ENCODE assay signal across 17 mouse cellular contexts in genomic region chr10:25299031-25299529, GRCm38 (mm10). TPM values are rescaled to one million over a fixed set of nuclear protein-coding genes. Genes with fewer than 3 reads are reported as not detected.
A peak's percentile ranks its signal among the peaks of the same experiment; 100 is the strongest.
DNase-seq lines count a peak whose midpoint lies in the region; ATAC-seq and TF ChIP-seq lines count a peak whose summit lies in the region.
"Had no signal": no experiment of that assay in that cellular context is flagged by ENCODE, and none has a peak within 500 bp of the region (broad histone marks: within the 10 kb centered on the region; RNA-seq: fewer than 3 reads in every experiment).

No protein-coding gene starts in this region.

- 77% methylated on average over 15 of the region's 15 CpGs for WGBS in heart, embryonic 11.5 days (ENCODE audit: insufficient replicate concordance)
- WGBS in liver, postnatal 0 days (ENCODE audit: insufficient replicate concordance), result 56% methylated on average over 15 of the region's 15 CpGs
- 94% methylated on average over 15 of the region's 15 CpGs for WGBS in hindbrain, embryonic 10.5 days
- WGBS in intestine, embryonic 15.5 days, result 95% methylated on average over 15 of the region's 15 CpGs

- H3K4me2 ChIP-seq in heart, embryonic 11.5 days, result peak overlapping the region; percentile 65
- H3K4me2 ChIP-seq in liver, postnatal 0 days (ENCODE audit: low read depth, low read length), result peak overlapping the region; percentile 76
- H3K4me2 ChIP-seq in intestine, embryonic 15.5 days (replicated peaks), result no peak overlapping the region

- peak; percentile 59; the same call in 1 of the 2 replicates for ATAC-seq in heart, embryonic 11.5 days (replicated peaks; ENCODE audit: insufficient number of reproducible peaks, low FRiP score, low TSS enrichment)
- ATAC-seq in erythroblast, adult 5-6 weeks (replicated peaks; ENCODE audit: low FRiP score, poor library complexity, severe bottlenecking), result peak; percentile 86
- peak; percentile 77 for ATAC-seq in liver, postnatal 0 days
- ATAC-seq in intestine, embryonic 15.5 days, result no peak; the same call in 1 of the 2 replicates
- ATAC-seq: forebrain, embryonic 16.5 days had no signal

- no peak for TF ChIP-seq CTCF in liver, postnatal 0 days (IDR thresholded peaks at IDR 0.05; ENCODE audit: low read depth)

- H3K36me3 ChIP-seq in heart, embryonic 11.5 days (ENCODE audit: control insufficient read depth, insufficient read depth, low read length), result no peaks in the 10 kb centered on the region
- H3K36me3 ChIP-seq in liver, postnatal 0 days (replicated peaks; ENCODE audit: insufficient read depth, low read length), result no peaks in the 10 kb centered on the region
- H3K36me3 ChIP-seq in hindbrain, embryonic 10.5 days, result no peaks in the 10 kb centered on the region
- no peaks in the 10 kb centered on the region for H3K36me3 ChIP-seq in intestine, embryonic 15.5 days
- H3K36me3 ChIP-seq: midbrain, embryonic 10.5 days had no signal

- peak overlapping the region; percentile 68; the same call in 1 of the 2 replicates for H3K4me3 ChIP-seq in heart, embryonic 11.5 days (ENCODE audit: low read depth, low read length)
- H3K4me3 ChIP-seq in liver, postnatal 0 days (ENCODE audit: low read depth, low read length), result peak overlapping the region; percentile 69
- no peak overlapping the region for H3K4me3 ChIP-seq in hindbrain, embryonic 10.5 days
- H3K4me3 ChIP-seq in intestine, embryonic 15.5 days (replicated peaks), result no peak overlapping the region
- H3K4me3 ChIP-seq: midbrain, embryonic 10.5 days; myocyte had no signal

- H3K9me3 ChIP-seq in heart, embryonic 11.5 days (replicated peaks; ENCODE audit: control insufficient read depth, low read length), result no peaks in the 10 kb centered on the region
- H3K9me3 ChIP-seq in liver, postnatal 0 days (ENCODE audit: low read length), result no peaks in the 10 kb centered on the region
- no peaks in the 10 kb centered on the region for H3K9me3 ChIP-seq in hindbrain, embryonic 10.5 days
- no peaks in the 10 kb centered on the region for H3K9me3 ChIP-seq in intestine, embryonic 15.5 days
- H3K9me3 ChIP-seq: midbrain, embryonic 10.5 days had no signal

- no peak for DNase-seq in heart, adult 18-20 months
- DNase-seq in MEL-GATA-1-ER (ENCODE audit: extremely low read depth, low read depth), result peak; percentile 88
- peak; percentile 61 for DNase-seq in liver, postnatal 0 days
- DNase-seq in adipocyte (ENCODE audit: low spot score), result no peak
- no peak for DNase-seq in hindbrain, embryonic 10.5 days (ENCODE audit: low spot score)
- DNase-seq: adrenal gland, postnatal 14 days; B cell, adult 2 months; cerebellum, adult 11 months; gastrocnemius, postnatal 10 days; heart, postnatal 10 days; lung, adult 18-20 months had no signal

- no peak overlapping the region for H3K9ac ChIP-seq in heart, embryonic 11.5 days (ENCODE audit: low read depth, low read length)
- H3K9ac ChIP-seq in liver, postnatal 0 days (replicated peaks), result peak overlapping the region; percentile 78
- no peak overlapping the region for H3K9ac ChIP-seq in intestine, embryonic 15.5 days

- no peaks in the 10 kb centered on the region for H3K27me3 ChIP-seq in heart, embryonic 11.5 days (ENCODE audit: control insufficient read depth, insufficient read depth, low read length)
- no peaks in the 10 kb centered on the region for H3K27me3 ChIP-seq in liver, postnatal 0 days (ENCODE audit: insufficient read depth, low read length)
- H3K27me3 ChIP-seq in hindbrain, embryonic 10.5 days (ENCODE audit: insufficient read depth, poor library complexity, severe bottlenecking), result no peaks in the 10 kb centered on the region
- H3K27me3 ChIP-seq in intestine, embryonic 15.5 days (replicated peaks), result no peaks in the 10 kb centered on the region

- peak; percentile 72; the same call in 1 of the 2 replicates for TF ChIP-seq EP300 in liver, postnatal 0 days (IDR thresholded peaks at IDR 0.05; ENCODE audit: low read depth)

- peaks cover 12% of the 10 kb centered on the region for H3K4me1 ChIP-seq in heart, embryonic 11.5 days (ENCODE audit: control insufficient read depth, insufficient read depth, low read length)
- peaks cover 22% of the 10 kb centered on the region for H3K4me1 ChIP-seq in liver, postnatal 0 days (ENCODE audit: insufficient read depth)
- H3K4me1 ChIP-seq in hindbrain, embryonic 10.5 days (replicated peaks), result peaks cover 14% of the 10 kb centered on the region
- peaks cover 8% of the 10 kb centered on the region; the same call in 1 of the 2 replicates for H3K4me1 ChIP-seq in intestine, embryonic 15.5 days (replicated peaks)

- H3K27ac ChIP-seq in heart, embryonic 11.5 days (ENCODE audit: low read depth, low read length), result peak overlapping the region; percentile 94
- peak overlapping the region; percentile 91 for H3K27ac ChIP-seq in liver, postnatal 0 days (ENCODE audit: low read depth)
- H3K27ac ChIP-seq in hindbrain, embryonic 10.5 days, result no peak overlapping the region
- H3K27ac ChIP-seq in intestine, embryonic 15.5 days, result no peak overlapping the region

RNA-seq across cellular contexts. Expression of gene Akap7, which starts 8.6 kb away (rescaled TPM):
- 28.5 and 31.7 TPM in 2 replicates for polyA plus RNA-seq in heart, embryonic 11.5 days (2014; fragmentation: Nextera tagmentation; extraction: Ambion mirVana)
- 10 to 100 TPM; 52.6 to 62.5 TPM for total RNA-seq in heart, adult 18-20 months (2021)
- total RNA-seq in erythroblast, adult 5-6 weeks (2015; ENCODE audit: low replicate concordance), result 162 and 177 TPM in 2 replicates
- 292 and 295 TPM in 2 replicates for total RNA-seq in erythroblast, adult 5-6 weeks (2017; ENCODE audit: low replicate concordance)
- polyA plus RNA-seq in liver, postnatal 0 days (2015; fragmentation: Nextera tagmentation; extraction: Ambion mirVana), result 15.9 and 21.0 TPM in 2 replicates
- 15.6 and 16.3 TPM in 2 replicates for polyA plus RNA-seq in hindbrain, embryonic 10.5 days (2016; fragmentation: Nextera tagmentation; extraction: Ambion mirVana)
- 41.9 and 45.6 TPM in 2 replicates for polyA plus RNA-seq in intestine, embryonic 15.5 days (2015; fragmentation: Nextera tagmentation; extraction: Ambion mirVana)

Comparison
In these comparisons a context has a peak if more than half of its experiments do, and no peak if none do; other contexts are left out.
1. H3K27ac ChIP-seq: peak in heart, embryonic 11.5 days (single experiment) and liver, postnatal 0 days (single experiment); none in hindbrain, embryonic 10.5 days (single experiment) and intestine, embryonic 15.5 days (single experiment).
2. H3K4me3 ChIP-seq: peak in heart, embryonic 11.5 days (single experiment) and liver, postnatal 0 days (single experiment); none in hindbrain, embryonic 10.5 days (single experiment) and intestine, embryonic 15.5 days (single experiment).
3. DNase-seq: peak in MEL-GATA-1-ER (single experiment) and liver, postnatal 0 days (single experiment); none in heart, adult 18-20 months (0 of 2), adipocyte (single experiment) and hindbrain, embryonic 10.5 days (single experiment).